Mouse (Mus musculus) myocyte (in vitro differentiated cells): ENCODE data around the gene Vwa5b1. TPM values are rescaled to one million over a fixed set of nuclear protein-coding genes. Genes with fewer than 3 reads are reported as not detected.

Experiments
- H3K27me3 ChIP-seq: one replicate; pipeline ENCODE4 v1.6.1; 2011; ENCODE audit not compliant: control insufficient read depth, insufficient read depth, insufficient read length
- H3K36me3 ChIP-seq: one replicate; pipeline ENCODE4 v1.6.1; 2011; ENCODE audit not compliant: control insufficient read depth, insufficient read depth
- H3K4me2 ChIP-seq: one replicate; pipeline ENCODE4 v1.6.1; 2011; ENCODE audit warnings: low read depth, control low read depth
- H3K4me3 ChIP-seq: one replicate; pipeline ENCODE4 v1.5.1; 2011; ENCODE audit warnings: mild to moderate bottlenecking, control low read depth, moderate library complexity
- H3K79me2 ChIP-seq: one replicate; pipeline ENCODE4 v1.6.1; 2011; ENCODE audit not compliant: control insufficient read depth, insufficient read depth
- H3ac ChIP-seq: one replicate; pipeline ENCODE4 v1.6.1; 2011; ENCODE audit not compliant: control insufficient read depth, insufficient read length
- CEBPB ChIP-seq: IDR thresholded peaks from 2 replicates; pipeline ENCODE4 v1.6.1; 2011; ENCODE audit warnings: mild to moderate bottlenecking, moderate library complexity; ENCODE audit not compliant: poor library complexity, insufficient read depth, severe bottlenecking
- E2F4 ChIP-seq: IDR thresholded peaks from one replicate; pipeline ENCODE4 v1.6.1; 2011; ENCODE audit warnings: mild to moderate bottlenecking, control low read depth, moderate library complexity; ENCODE audit not compliant: insufficient read depth
- MAX ChIP-seq: IDR thresholded peaks from one replicate; pipeline ENCODE4 v1.6.1; 2011; ENCODE audit warnings: low read depth, mild to moderate bottlenecking, control low read depth
- MYOD1 ChIP-seq, 3 experiments: IDR thresholded peaks; one replicate each; pipeline ENCODE4 v1.6.1; 2011; ENCODE audit warnings: control low read depth in 2 of 3, low read depth in 2 of 3, mild to moderate bottlenecking in 2 of 3, moderate library complexity in 1 of 3; ENCODE audit not compliant: insufficient read length in 2 of 3, control insufficient read depth in 1 of 3
- MYOG ChIP-seq, 3 experiments: IDR thresholded peaks; one replicate each; pipeline ENCODE4 v1.6.1; 2011; ENCODE audit warnings: control low read depth in 2 of 3, low read depth in 2 of 3, mild to moderate bottlenecking in 2 of 3; ENCODE audit not compliant: insufficient read length in 2 of 3, control insufficient read depth in 1 of 3, insufficient read depth in 1 of 3
- POLR2A ChIP-seq: IDR thresholded peaks from one replicate; pipeline ENCODE4 v1.6.1; 2011; ENCODE audit warnings: low read depth, mild to moderate bottlenecking, control low read depth, moderate library complexity; ENCODE audit not compliant: insufficient read length
- POLR2AphosphoS2 ChIP-seq: IDR thresholded peaks from one replicate; pipeline ENCODE4 v1.6.1; 2011; ENCODE audit warnings: low read depth, control low read depth; ENCODE audit not compliant: insufficient read length
- REST ChIP-seq: IDR thresholded peaks from one replicate; pipeline ENCODE4 v1.6.1; 2011; ENCODE audit warnings: mild to moderate bottlenecking, control low read depth, moderate library complexity; ENCODE audit not compliant: insufficient read depth, insufficient read length
- SRF ChIP-seq: IDR thresholded peaks from one replicate; pipeline ENCODE4 v1.6.1; 2011; ENCODE audit warnings: low read depth; ENCODE audit not compliant: control insufficient read depth, insufficient read length
- TCF12 ChIP-seq: IDR thresholded peaks from one replicate; pipeline ENCODE4 v1.6.1; 2011; ENCODE audit warnings: mild to moderate bottlenecking, control low read depth; ENCODE audit not compliant: poor library complexity, insufficient read depth, severe bottlenecking
- TCF3 ChIP-seq: IDR thresholded peaks from one replicate; pipeline ENCODE4 v1.6.1; 2011; ENCODE audit warnings: low read depth, control low read depth; ENCODE audit not compliant: insufficient read length
- USF1 ChIP-seq: IDR thresholded peaks from one replicate; pipeline ENCODE4 v1.6.1; 2011; ENCODE audit warnings: low read depth, mild to moderate bottlenecking, control low read depth, moderate library complexity
- polyA plus RNA-seq: library from polyadenylated mRNA; unstranded; fragments of >200 nt; fragmentation: generic; extraction: Trizol; gene quantifications from one replicate; pipeline ENCODE4 v1.2.1, GENCODE M21; 2012; ENCODE audit warnings: missing spikeins

Gene Vwa5b1
- polyA plus RNA-seq, 1 experiment = not detected

DNA sequence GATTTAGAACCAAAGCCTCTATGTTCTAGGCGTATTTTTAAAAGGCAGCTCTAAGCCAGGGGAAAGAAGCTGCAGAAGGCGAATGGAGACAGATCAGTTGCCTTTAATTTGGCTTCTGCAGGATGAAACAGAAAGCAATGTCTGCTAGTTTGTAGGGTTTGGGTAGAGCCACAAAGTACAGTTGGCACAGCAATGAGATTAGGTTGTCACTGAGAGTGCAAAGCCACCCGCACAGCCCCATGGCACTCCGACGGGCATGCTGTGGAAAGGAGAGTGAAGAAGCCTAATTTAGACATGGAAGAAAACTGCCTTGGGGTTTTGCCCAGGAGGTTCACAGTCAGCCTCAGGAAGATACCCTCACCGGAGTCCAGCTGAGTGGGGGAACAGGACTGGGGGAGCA lies 105.7 kb downstream of the Vwa5b1 start:
- Histone ChIP-seq H3K4me2 (no peak overlapping the region), H3K79me2 (no peaks in the 10 kb centered on the region), H3K36me3 (no peaks in the 10 kb centered on the region), H3K4me3 (no peak overlapping the region), H3ac (no peak overlapping the region), H3K27me3 (peaks cover 41% of the 10 kb centered on the region)
- TF ChIP-seq CEBPB (no peak), MYOD1 (IDR thresholded peaks at IDR 0.05; ENCODE audit: control insufficient read depth in 1 of 3, insufficient read length in 2 of 3, low read depth in 2 of 3) (no peak), POLR2AphosphoS2 (no peak), E2F4 (no peak), USF1 (no peak), REST (no peak), POLR2A (no peak)

DNA sequence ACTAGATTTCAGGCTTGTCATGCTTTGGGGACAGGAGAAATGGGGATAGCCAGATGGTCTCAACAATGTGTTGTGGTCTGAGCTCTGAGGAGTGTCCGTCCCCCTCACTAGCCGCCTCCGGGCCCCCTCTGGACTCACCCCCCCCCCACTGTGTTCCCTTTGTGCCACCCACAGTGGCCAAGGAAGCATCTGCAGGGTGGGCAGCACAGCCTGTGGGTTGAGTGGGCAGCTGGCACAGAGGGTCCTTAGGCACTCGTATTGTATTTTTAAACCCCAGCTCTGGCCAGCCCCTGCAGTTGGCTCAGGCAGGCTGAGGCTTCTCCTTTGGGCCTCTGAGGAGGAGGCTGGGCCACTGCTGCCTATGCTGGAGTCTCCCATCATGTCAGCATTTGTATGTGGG lies 110.0 kb downstream of the Vwa5b1 start:
- Histone ChIP-seq H3K4me3 (no peak overlapping the region), H3ac (no peak overlapping the region), H3K36me3 (no peaks in the 10 kb centered on the region), H3K79me2 (no peaks in the 10 kb centered on the region), H3K4me2 (no peak overlapping the region), H3K27me3 (peaks cover 58% of the 10 kb centered on the region)
- TF ChIP-seq TCF12 (no peak), CEBPB (no peak), MAX (no peak), USF1 (no peak), MYOD1 (IDR thresholded peaks at IDR 0.05; ENCODE audit: control insufficient read depth in 1 of 3, insufficient read length in 2 of 3, low read depth in 2 of 3) (no peak)

- TF ChIP-seq MYOD1 (IDR thresholded peaks at IDR 0.05; ENCODE audit: control insufficient read depth in 1 of 3, insufficient read length in 2 of 3, low read depth in 2 of 3) (no peak), SRF (no peak), E2F4 (no peak), POLR2A (no peak), POLR2AphosphoS2 (no peak), REST (no peak), TCF12 (no peak), MYOG (IDR thresholded peaks at IDR 0.05; ENCODE audit: control insufficient read depth in 1 of 3, insufficient read depth in 1 of 3, insufficient read length in 2 of 3, low read depth in 2 of 3) (no peak), MAX (no peak), USF1 (no peak), CEBPB (no peak), TCF3 (no peak)
- H3ac ChIP-seq = no peak overlapping the region
- H3K27me3 ChIP-seq = peaks cover 59% of the 10 kb centered on the region
Measured at GRCm38 (mm10) chr4:138524769-138525168, 110.9 kb downstream of the Vwa5b1 start.

DNA sequence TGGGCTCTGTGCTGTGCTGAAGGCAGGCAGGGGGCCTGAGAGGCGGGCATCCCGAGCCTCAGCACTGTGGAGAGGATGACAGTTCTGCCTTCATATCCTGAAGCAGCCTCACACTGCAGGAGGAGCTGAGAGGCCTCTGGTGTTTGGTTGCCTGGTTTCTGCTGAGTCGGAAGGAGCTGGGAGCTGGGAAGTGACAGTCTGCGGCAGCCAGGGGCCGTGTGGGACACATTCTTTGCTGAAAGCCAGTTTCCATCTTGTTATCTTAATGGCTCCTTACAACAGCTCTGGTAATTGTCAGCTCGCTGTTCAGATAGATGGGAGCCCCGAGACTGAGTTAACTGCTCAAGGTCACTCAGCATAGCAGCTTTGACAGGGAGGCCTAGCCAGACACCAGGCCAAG lies 111.9 kb downstream of the Vwa5b1 start:
- no peak overlapping the region for H3K4me2 ChIP-seq
- H3K79me2 ChIP-seq = no peaks in the 10 kb centered on the region
- TF ChIP-seq MYOG (IDR thresholded peaks at IDR 0.05; ENCODE audit: control insufficient read depth in 1 of 3, insufficient read depth in 1 of 3, insufficient read length in 2 of 3, low read depth in 2 of 3) = no peak
- TF ChIP-seq E2F4 = no peak
- TF ChIP-seq MYOD1 (IDR thresholded peaks at IDR 0.05; ENCODE audit: control insufficient read depth in 1 of 3, insufficient read length in 2 of 3, low read depth in 2 of 3) = no peak
- no peak for TF ChIP-seq POLR2AphosphoS2
- TF ChIP-seq TCF12 = no peak
- TF ChIP-seq CEBPB = no peak
- TF ChIP-seq SRF = no peak
- no peak for TF ChIP-seq POLR2A
- no peak for TF ChIP-seq MAX
- no peak for TF ChIP-seq TCF3
- no peak for TF ChIP-seq USF1
- TF ChIP-seq REST = no peak
- H3K4me3 ChIP-seq = no peak overlapping the region
- H3K27me3 ChIP-seq = peaks cover 69% of the 10 kb centered on the region
- no peaks in the 10 kb centered on the region for H3K36me3 ChIP-seq
- no peak overlapping the region for H3ac ChIP-seq

More at GRCm38 (mm10) chr4:138524769-138525168, 110.9 kb downstream of the Vwa5b1 start:
- Histone ChIP-seq H3K4me2 (no peak overlapping the region), H3K79me2 (no peaks in the 10 kb centered on the region), H3K36me3 (no peaks in the 10 kb centered on the region), H3K4me3 (no peak overlapping the region)

- TF ChIP-seq MYOG (IDR thresholded peaks at IDR 0.05; ENCODE audit: control insufficient read depth in 1 of 3, insufficient read depth in 1 of 3, insufficient read length in 2 of 3, low read depth in 2 of 3) (no peak), CEBPB (no peak), REST (no peak), POLR2AphosphoS2 (no peak), USF1 (no peak), MYOD1 (IDR thresholded peaks at IDR 0.05; ENCODE audit: control insufficient read depth in 1 of 3, insufficient read length in 2 of 3, low read depth in 2 of 3) (no peak), TCF3 (no peak), MAX (no peak), POLR2A (no peak), TCF12 (no peak), SRF (no peak), E2F4 (no peak)
- Histone ChIP-seq H3K4me3 (no peak overlapping the region), H3K36me3 (no peaks in the 10 kb centered on the region), H3ac (no peak overlapping the region), H3K27me3 (peaks cover 65% of the 10 kb centered on the region), H3K79me2 (no peaks in the 10 kb centered on the region), H3K4me2 (no peak overlapping the region)
Measured at GRCm38 (mm10) chr4:138522296-138522695, 113.4 kb downstream of the Vwa5b1 start.
